Mouse (Mus musculus) myocyte (in vitro differentiated cells): ENCODE measurements around the gene Tmco5. TPM values are rescaled to one million over a fixed set of nuclear protein-coding genes. Genes with fewer than 3 reads are reported as not detected.
"Not testable (repeated sequence)": the region's sequence is repeated elsewhere in the genome, so short reads cannot be mapped to it uniquely, and the experiment has no call there.

Experiments
- H3K27me3 ChIP-seq: one replicate; pipeline ENCODE4 v1.6.1; 2011; ENCODE audit not compliant: control insufficient read depth, insufficient read depth, insufficient read length
- H3K36me3 ChIP-seq: one replicate; pipeline ENCODE4 v1.6.1; 2011; ENCODE audit not compliant: control insufficient read depth, insufficient read depth
- H3K4me2 ChIP-seq: one replicate; pipeline ENCODE4 v1.6.1; 2011; ENCODE audit warnings: low read depth, control low read depth
- H3K4me3 ChIP-seq: one replicate; pipeline ENCODE4 v1.5.1; 2011; ENCODE audit warnings: mild to moderate bottlenecking, control low read depth, moderate library complexity
- H3K79me2 ChIP-seq: one replicate; pipeline ENCODE4 v1.6.1; 2011; ENCODE audit not compliant: control insufficient read depth, insufficient read depth
- H3ac ChIP-seq: one replicate; pipeline ENCODE4 v1.6.1; 2011; ENCODE audit not compliant: control insufficient read depth, insufficient read length
- CEBPB ChIP-seq: IDR thresholded peaks from 2 replicates; pipeline ENCODE4 v1.6.1; 2011; ENCODE audit warnings: mild to moderate bottlenecking, moderate library complexity; ENCODE audit not compliant: poor library complexity, insufficient read depth, severe bottlenecking
- E2F4 ChIP-seq: IDR thresholded peaks from one replicate; pipeline ENCODE4 v1.6.1; 2011; ENCODE audit warnings: mild to moderate bottlenecking, control low read depth, moderate library complexity; ENCODE audit not compliant: insufficient read depth
- MAX ChIP-seq: IDR thresholded peaks from one replicate; pipeline ENCODE4 v1.6.1; 2011; ENCODE audit warnings: low read depth, mild to moderate bottlenecking, control low read depth
- MYOD1 ChIP-seq, 3 experiments: IDR thresholded peaks; one replicate each; pipeline ENCODE4 v1.6.1; 2011; ENCODE audit warnings: control low read depth in 2 of 3, low read depth in 2 of 3, mild to moderate bottlenecking in 2 of 3, moderate library complexity in 1 of 3; ENCODE audit not compliant: insufficient read length in 2 of 3, control insufficient read depth in 1 of 3
- MYOG ChIP-seq, 3 experiments: IDR thresholded peaks; one replicate each; pipeline ENCODE4 v1.6.1; 2011; ENCODE audit warnings: control low read depth in 2 of 3, low read depth in 2 of 3, mild to moderate bottlenecking in 2 of 3; ENCODE audit not compliant: insufficient read length in 2 of 3, control insufficient read depth in 1 of 3, insufficient read depth in 1 of 3
- POLR2A ChIP-seq: IDR thresholded peaks from one replicate; pipeline ENCODE4 v1.6.1; 2011; ENCODE audit warnings: low read depth, mild to moderate bottlenecking, control low read depth, moderate library complexity; ENCODE audit not compliant: insufficient read length
- POLR2AphosphoS2 ChIP-seq: IDR thresholded peaks from one replicate; pipeline ENCODE4 v1.6.1; 2011; ENCODE audit warnings: low read depth, control low read depth; ENCODE audit not compliant: insufficient read length
- REST ChIP-seq: IDR thresholded peaks from one replicate; pipeline ENCODE4 v1.6.1; 2011; ENCODE audit warnings: mild to moderate bottlenecking, control low read depth, moderate library complexity; ENCODE audit not compliant: insufficient read depth, insufficient read length
- SRF ChIP-seq: IDR thresholded peaks from one replicate; pipeline ENCODE4 v1.6.1; 2011; ENCODE audit warnings: low read depth; ENCODE audit not compliant: control insufficient read depth, insufficient read length
- TCF12 ChIP-seq: IDR thresholded peaks from one replicate; pipeline ENCODE4 v1.6.1; 2011; ENCODE audit warnings: mild to moderate bottlenecking, control low read depth; ENCODE audit not compliant: poor library complexity, insufficient read depth, severe bottlenecking
- TCF3 ChIP-seq: IDR thresholded peaks from one replicate; pipeline ENCODE4 v1.6.1; 2011; ENCODE audit warnings: low read depth, control low read depth; ENCODE audit not compliant: insufficient read length
- USF1 ChIP-seq: IDR thresholded peaks from one replicate; pipeline ENCODE4 v1.6.1; 2011; ENCODE audit warnings: low read depth, mild to moderate bottlenecking, control low read depth, moderate library complexity
- polyA plus RNA-seq: library from polyadenylated mRNA; unstranded; fragments of >200 nt; fragmentation: generic; extraction: Trizol; gene quantifications from one replicate; pipeline ENCODE4 v1.2.1, GENCODE M21; 2012; ENCODE audit warnings: missing spikeins

The Tmco5 gene
- polyA plus RNA-seq, 1 experiment: not detected

GRCm38 (mm10) chr2:116924292-116924691, 45.8 kb downstream of the Tmco5 start:
- H3K4me3 ChIP-seq: no peak overlapping the region
- no peak for TF ChIP-seq E2F4
- no peak for TF ChIP-seq TCF12
- TF ChIP-seq USF1: no peak
- TF ChIP-seq MYOD1 (IDR thresholded peaks at IDR 0.05; ENCODE audit: control insufficient read depth in 1 of 3, insufficient read length in 2 of 3, low read depth in 2 of 3): no peak
- TF ChIP-seq CEBPB: no peak
- TF ChIP-seq MYOG (IDR thresholded peaks at IDR 0.05; ENCODE audit: control insufficient read depth in 1 of 3, insufficient read depth in 1 of 3, insufficient read length in 2 of 3, low read depth in 2 of 3): no peak
- no peak for TF ChIP-seq SRF
- no peaks in the 10 kb centered on the region for H3K79me2 ChIP-seq
- H3K27me3 ChIP-seq: no peaks in the 10 kb centered on the region
- H3K4me2 ChIP-seq: no peak overlapping the region
- H3ac ChIP-seq: no peak overlapping the region
- H3K36me3 ChIP-seq: no peaks in the 10 kb centered on the region

GRCm38 (mm10) chr2:116925230-116925629, 46.7 kb downstream of the Tmco5 start:
- H3K79me2 ChIP-seq: no peaks in the 10 kb centered on the region
- H3K36me3 ChIP-seq: no peaks in the 10 kb centered on the region
- H3K27me3 ChIP-seq: no peaks in the 10 kb centered on the region

GRCm38 (mm10) chr2:116932218-116932617, 53.7 kb downstream of the Tmco5 start:
- no peaks in the 10 kb centered on the region for H3K79me2 ChIP-seq
- H3K4me2 ChIP-seq: no peak overlapping the region

More at GRCm38 (mm10) chr2:116925230-116925629, 46.7 kb downstream of the Tmco5 start:
- Histone ChIP-seq H3K4me3 (no peak overlapping the region), H3ac (no peak overlapping the region), H3K4me2 (no peak overlapping the region)
- TF ChIP-seq POLR2AphosphoS2 (no peak), TCF3 (no peak), CEBPB (no peak), MAX (no peak), TCF12 (no peak), MYOD1 (IDR thresholded peaks at IDR 0.05; ENCODE audit: control insufficient read depth in 1 of 3, insufficient read length in 2 of 3, low read depth in 2 of 3) (no peak), E2F4 (no peak), MYOG (IDR thresholded peaks at IDR 0.05; ENCODE audit: control insufficient read depth in 1 of 3, insufficient read depth in 1 of 3, insufficient read length in 2 of 3, low read depth in 2 of 3) (no peak), POLR2A (no peak), USF1 (no peak), SRF (no peak), REST (no peak)

GRCm38 (mm10) chr2:116934236-116934635, 55.7 kb downstream of the Tmco5 start:
- H3K27me3 ChIP-seq, H3K36me3 ChIP-seq: not testable (repeated sequence)

More at GRCm38 (mm10) chr2:116932218-116932617, 53.7 kb downstream of the Tmco5 start:
- Histone ChIP-seq H3ac (no peak overlapping the region), H3K27me3 (no peaks in the 10 kb centered on the region), H3K36me3 (no peaks in the 10 kb centered on the region), H3K4me3 (no peak overlapping the region)
- no peak for TF ChIP-seq E2F4
- TF ChIP-seq SRF: no peak
- no peak for TF ChIP-seq REST
- no peak for TF ChIP-seq TCF3
- no peak for TF ChIP-seq TCF12
- TF ChIP-seq MYOD1 (IDR thresholded peaks at IDR 0.05; ENCODE audit: control insufficient read depth in 1 of 3, insufficient read length in 2 of 3, low read depth in 2 of 3): no peak
- TF ChIP-seq USF1: no peak
- no peak for TF ChIP-seq MYOG (IDR thresholded peaks at IDR 0.05; ENCODE audit: control insufficient read depth in 1 of 3, insufficient read depth in 1 of 3, insufficient read length in 2 of 3, low read depth in 2 of 3)
- no peak for TF ChIP-seq CEBPB
- no peak for TF ChIP-seq MAX
- no peak for TF ChIP-seq POLR2A
- TF ChIP-seq POLR2AphosphoS2: no peak

GRCm38 (mm10) chr2:116934776-116935175, 56.3 kb downstream of the Tmco5 start:
- no peaks in the 10 kb centered on the region for H3K27me3 ChIP-seq
- TF ChIP-seq REST (no peak), SRF (no peak), MAX (no peak), E2F4 (no peak), POLR2A (no peak), TCF3 (no peak), TCF12 (no peak), USF1 (no peak), CEBPB (no peak), POLR2AphosphoS2 (no peak), MYOD1 (IDR thresholded peaks at IDR 0.05; ENCODE audit: control insufficient read depth in 1 of 3, insufficient read length in 2 of 3, low read depth in 2 of 3) (no peak), MYOG (IDR thresholded peaks at IDR 0.05; ENCODE audit: control insufficient read depth in 1 of 3, insufficient read depth in 1 of 3, insufficient read length in 2 of 3, low read depth in 2 of 3) (no peak)
- no peak overlapping the region for H3K4me3 ChIP-seq
- H3K4me2 ChIP-seq: no peak overlapping the region
- no peaks in the 10 kb centered on the region for H3K79me2 ChIP-seq
- no peak overlapping the region for H3ac ChIP-seq
- H3K36me3 ChIP-seq: no peaks in the 10 kb centered on the region

More at GRCm38 (mm10) chr2:116934236-116934635, 55.7 kb downstream of the Tmco5 start:
- H3K4me2 ChIP-seq, H3K79me2 ChIP-seq, H3K4me3 ChIP-seq, H3ac ChIP-seq: not testable (repeated sequence)
